Mouse (Mus musculus): ENCODE measurements around the gene Olfr1314.

Gene Olfr1314

DNA sequence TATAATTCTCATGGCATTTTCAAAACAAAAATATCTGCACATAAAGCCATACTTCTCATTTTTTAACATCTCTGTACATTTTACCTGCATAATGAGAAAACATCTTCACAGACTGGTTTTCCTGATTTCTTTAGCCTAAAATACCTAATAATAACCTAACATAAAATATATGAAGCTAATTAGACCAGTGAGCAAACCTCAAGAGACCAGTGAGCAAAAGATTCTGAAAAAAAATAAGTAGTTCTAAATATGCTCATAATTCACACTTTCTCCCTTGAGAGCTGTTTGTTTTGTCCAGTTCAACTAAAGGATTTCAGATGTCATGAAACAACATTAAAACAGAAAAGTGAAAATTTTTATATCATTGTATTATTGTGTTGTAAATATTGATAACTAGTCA is at the start of gene Olfr1314:
Olfr1314 (minus strand) TSS at position 101 of the 400 bp plus-strand sequence.
- DNase-seq (ENCODE audit: extremely low read depth, low read depth), result no peak

DNA sequence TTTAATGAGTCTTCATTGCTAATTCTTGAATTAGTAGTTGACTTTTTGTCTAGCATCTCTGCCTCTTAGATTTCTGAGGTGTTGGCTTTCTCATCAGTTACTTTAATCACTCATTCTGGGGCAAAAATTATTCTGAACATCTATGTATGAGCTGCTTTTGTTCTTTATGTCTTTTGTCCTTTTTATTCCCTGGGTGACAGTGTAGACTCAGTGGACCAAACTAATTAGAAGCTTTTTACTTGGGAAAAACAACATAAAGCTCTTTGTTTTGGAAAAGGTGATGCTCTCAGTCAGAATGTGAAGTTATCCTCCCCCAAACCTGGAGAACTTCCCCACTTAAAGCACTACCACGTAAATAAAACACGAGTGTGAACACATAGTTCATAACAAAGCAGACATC is 43.4 kb upstream of the Olfr1314 start, which contains the start of gene Olfr1317:
Olfr1317 (plus strand) TSS at position 301 of the 400 bp plus-strand sequence.
- no peak for DNase-seq (ENCODE audit: extremely low read depth, low read depth)

DNA sequence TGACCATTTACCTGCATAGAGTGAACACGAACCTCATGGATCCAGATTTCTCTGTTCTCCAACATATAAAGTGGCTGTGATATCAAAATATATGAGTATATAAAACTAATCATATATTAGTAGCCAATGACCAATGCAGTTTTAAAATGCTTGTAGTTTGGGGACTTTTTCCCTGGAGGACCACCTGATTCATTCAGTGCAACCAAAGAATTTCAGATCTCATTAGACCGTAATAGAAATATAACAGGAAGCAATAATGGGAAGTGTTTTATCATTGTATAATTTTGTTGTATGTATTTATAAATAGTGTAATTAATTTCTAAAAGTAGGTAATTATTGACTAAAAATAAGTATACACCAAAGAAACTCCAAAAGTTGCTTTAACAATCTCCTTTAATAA is 38.3 kb upstream of the Olfr1314 start, which contains the start of gene Olfr1316:
Olfr1316 (minus strand) TSS at position 101 of the 400 bp plus-strand sequence.
- no peak for DNase-seq (ENCODE audit: extremely low read depth, low read depth)

DNA sequence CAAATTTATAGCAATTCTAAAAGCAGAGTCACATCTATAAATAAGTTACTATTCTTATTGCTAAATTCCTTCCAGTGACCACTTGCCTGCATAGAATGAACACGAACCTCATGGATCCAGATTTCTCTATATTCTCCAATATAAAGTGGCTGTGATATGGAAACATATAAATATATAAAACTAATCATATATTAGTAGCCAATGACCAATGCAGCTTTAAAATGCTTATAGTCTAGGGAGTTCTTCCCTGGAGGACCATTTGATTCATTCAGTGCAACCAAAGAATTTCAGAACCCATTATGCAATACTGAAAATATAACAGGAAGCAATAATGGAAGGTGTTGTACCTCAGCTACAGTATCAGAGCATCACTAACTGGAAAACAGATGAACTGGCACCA is 18.8 kb upstream of the Olfr1314 start, which contains the start of gene Olfr1315-ps1:
Olfr1315-ps1 (minus strand) TSS at position 101 of the 400 bp plus-strand sequence.
- no peak for DNase-seq (ENCODE audit: extremely low read depth, low read depth)

DNA sequence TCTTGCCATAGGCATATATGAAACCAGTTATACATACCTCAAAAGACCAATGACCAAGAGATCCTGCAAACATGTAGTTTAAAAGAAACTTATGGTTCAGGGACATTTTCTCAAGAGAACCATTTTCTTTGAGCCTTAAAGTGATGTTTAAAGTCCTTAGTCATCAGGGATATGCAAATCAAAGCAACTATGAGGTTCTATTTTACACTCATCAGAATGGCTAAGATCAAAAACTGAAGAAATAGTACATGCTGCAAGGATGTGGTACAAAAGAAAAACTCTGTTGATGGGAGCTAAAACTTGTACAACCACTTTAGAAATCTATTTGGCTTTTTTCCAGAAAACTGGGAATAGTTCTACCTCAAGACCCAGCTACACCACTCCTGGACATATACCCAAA is 18.8 kb downstream of the Olfr1314 start, which contains the start of gene Olfr1313:
Olfr1313 (minus strand) TSS at position 101 of the 400 bp plus-strand sequence.
- DNase-seq (ENCODE audit: extremely low read depth, low read depth), result no peak

DNA sequence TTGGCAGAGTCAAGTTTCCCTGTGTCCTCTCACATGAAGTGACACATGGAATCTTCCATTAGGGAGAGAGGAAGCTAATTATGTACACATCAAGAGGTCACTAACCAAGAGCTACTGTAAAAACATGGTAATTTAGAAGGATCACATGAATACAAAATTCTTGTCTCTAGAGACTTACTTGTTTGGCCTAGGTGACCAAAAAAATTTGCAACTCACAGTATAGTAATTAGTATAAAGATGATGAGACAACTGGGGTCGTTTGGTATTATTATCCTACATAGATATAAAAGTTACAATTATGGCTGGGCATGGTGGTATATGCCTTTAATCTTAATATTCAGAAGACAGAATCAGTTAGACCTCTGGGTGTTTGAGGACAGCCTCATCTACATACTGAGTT is 46.4 kb downstream of the Olfr1314 start, which contains the start of gene Olfr1312:
Olfr1312 (minus strand) TSS at position 101 of the 400 bp plus-strand sequence.
- DNase-seq (ENCODE audit: extremely low read depth, low read depth), result no peak
